Mouse (Mus musculus) MEL (cell line): ENCODE data around the gene Tbc1d14. TPM values are rescaled to one million over a fixed set of nuclear protein-coding genes. Genes with fewer than 3 reads are reported as not detected.

Source experiments
- DNase-seq: peaks from one replicate; pipeline ENCODE4 v3.0.0; 2011; ENCODE audit warnings: low read depth, low spot score
- H3K27ac ChIP-seq: 2 replicates; pipeline ENCODE4 v1.5.1; 2012; ENCODE audit warnings: low read depth, mild to moderate bottlenecking, control low read depth, low read length, moderate library complexity; ENCODE audit not compliant: control insufficient read depth
- H3K27me3 ChIP-seq, 2 experiments: fragments of 150-350 bp in 1 of 2; sonication (generic) in 1 of 2; 2 replicates each; pipeline ENCODE4 v1.6.1; 2012; ENCODE audit warnings: low read length in 2 of 2, mild to moderate bottlenecking in 2 of 2, improper control_type of control experiment in 1 of 2, moderate library complexity in 1 of 2; ENCODE audit not compliant: insufficient read depth in 2 of 2, control insufficient read depth in 1 of 2
- H3K36me3 ChIP-seq, 2 experiments: 2 replicates each; pipeline ENCODE4 v1.6.1; 2012 to 2014; ENCODE audit warnings: low read length in 2 of 2, improper control_type of control experiment in 1 of 2, inconsistent platforms in 1 of 2, mild to moderate bottlenecking in 1 of 2; ENCODE audit not compliant: insufficient read depth in 2 of 2, control insufficient read depth in 1 of 2
- H3K4me1 ChIP-seq, 2 experiments: fragments of 150-350 bp in 1 of 2; sonication (generic) in 1 of 2; 2 replicates each; pipeline ENCODE4 v1.6.1; 2012; ENCODE audit warnings: low read length in 2 of 2, improper control_type of control experiment in 1 of 2, mild to moderate bottlenecking in 1 of 2; ENCODE audit not compliant: insufficient read depth in 2 of 2, control insufficient read depth in 1 of 2
- H3K4me3 ChIP-seq, 2 experiments: fragments of 150-350 bp in 1 of 2; sonication (generic) in 1 of 2; 2 replicates each; pipeline ENCODE4 v1.5.1; 2012; ENCODE audit warnings: low read depth in 2 of 2, low read length in 2 of 2, mild to moderate bottlenecking in 2 of 2, moderate library complexity in 2 of 2, control low read depth in 1 of 2, improper control_type of control experiment in 1 of 2; ENCODE audit not compliant: control insufficient read depth in 1 of 2, insufficient read depth in 1 of 2
- H3K79me2 ChIP-seq: 2 replicates; pipeline ENCODE4 v1.6.1; 2012; ENCODE audit warnings: mild to moderate bottlenecking, low read length, moderate library complexity; ENCODE audit not compliant: control insufficient read depth, poor library complexity, insufficient read depth
- H3K9ac ChIP-seq: 2 replicates; pipeline ENCODE4 v1.6.1; 2012; ENCODE audit warnings: low read depth, mild to moderate bottlenecking, control low read depth, low read length, moderate library complexity; ENCODE audit not compliant: control insufficient read depth, poor library complexity, severe bottlenecking
- H3K9me3 ChIP-seq: fragments of 150-350 bp; sonication (generic); replicated peaks from 2 replicates; pipeline ENCODE4 v1.6.1; 2012; ENCODE audit warnings: mild to moderate bottlenecking, low read length, improper control_type of control experiment, moderate library complexity; ENCODE audit not compliant: insufficient read depth
- CHD1 ChIP-seq: IDR thresholded peaks from 2 replicates; pipeline ENCODE4 v1.6.1; 2012; ENCODE audit warnings: low read depth, mild to moderate bottlenecking, inconsistent platforms, low read length, improper control_type of control experiment
- CHD2 ChIP-seq: IDR thresholded peaks from 2 replicates; pipeline ENCODE4 v1.6.1; 2011; ENCODE audit warnings: low read length, improper control_type of control experiment
- CTCF ChIP-seq, 3 experiments: IDR thresholded peaks in 2 of 3; conservative IDR thresholded peaks in 1 of 3; 2 replicates each; pipeline ENCODE4 v1.5.1; 2011 to 2012; ENCODE audit warnings: low read length in 3 of 3, low read depth in 2 of 3, mild to moderate bottlenecking in 2 of 3, improper control_type of control experiment in 1 of 3, inconsistent platforms in 1 of 3, mixed read lengths in 1 of 3, moderate library complexity in 1 of 3; ENCODE audit not compliant: control insufficient read depth in 1 of 3, insufficient read depth in 1 of 3, poor library complexity in 1 of 3, severe bottlenecking in 1 of 3
- ELF1 ChIP-seq: IDR thresholded peaks from 2 replicates; pipeline ENCODE4 v1.6.1; 2014; ENCODE audit warnings: low read depth, mild to moderate bottlenecking, inconsistent platforms, low read length, improper control_type of control experiment, moderate library complexity
- EP300 ChIP-seq, 2 experiments: IDR thresholded peaks; 2 replicates each; pipeline ENCODE4 v1.6.1; 2011; ENCODE audit warnings: improper control_type of control experiment in 2 of 2, low read length in 2 of 2, low read depth in 1 of 2, mild to moderate bottlenecking in 1 of 2
- ETS1 ChIP-seq: IDR thresholded peaks from 2 replicates; pipeline ENCODE4 v1.6.1; 2012; ENCODE audit warnings: low read depth, mild to moderate bottlenecking, inconsistent platforms, low read length, improper control_type of control experiment, moderate library complexity
- GATA1 ChIP-seq: IDR thresholded peaks from 2 replicates; pipeline ENCODE4 v1.6.1; 2011; ENCODE audit warnings: low read depth, low read length, improper control_type of control experiment
- HCFC1 ChIP-seq: IDR thresholded peaks from 2 replicates; pipeline ENCODE4 v1.6.1; 2012; ENCODE audit warnings: low read depth, mild to moderate bottlenecking, inconsistent platforms, low read length, improper control_type of control experiment, moderate library complexity
- JUND ChIP-seq: IDR thresholded peaks from 2 replicates; pipeline ENCODE4 v1.6.1; 2011; ENCODE audit warnings: low read depth, mild to moderate bottlenecking, improper control_type of control experiment, low read length
- KAT2A ChIP-seq: conservative IDR thresholded peaks from 2 replicates; pipeline ENCODE4 v1.6.1; 2012; ENCODE audit warnings: low read depth, low read length, improper control_type of control experiment, inconsistent platforms
- MAFK ChIP-seq: IDR thresholded peaks from 2 replicates; pipeline ENCODE4 v1.6.1; 2011; ENCODE audit warnings: low read depth, mild to moderate bottlenecking, low read length, improper control_type of control experiment, borderline replicate concordance
- MAX ChIP-seq: IDR thresholded peaks from 2 replicates; pipeline ENCODE4 v1.6.1; 2011; ENCODE audit warnings: low read length, improper control_type of control experiment
- MAZ ChIP-seq: IDR thresholded peaks from 2 replicates; pipeline ENCODE4 v1.6.1; 2012; ENCODE audit warnings: low read depth, mild to moderate bottlenecking, inconsistent platforms, low read length, improper control_type of control experiment
- NRF1 ChIP-seq: IDR thresholded peaks from 2 replicates; pipeline ENCODE4 v1.6.1; 2014; ENCODE audit warnings: low read depth, mild to moderate bottlenecking, inconsistent platforms, low read length, improper control_type of control experiment, moderate library complexity; ENCODE audit not compliant: poor library complexity, insufficient read depth, severe bottlenecking
- POLR2AphosphoS2 ChIP-seq: IDR thresholded peaks from 2 replicates; pipeline ENCODE4 v1.6.1; 2011; ENCODE audit warnings: low read length, improper control_type of control experiment
- RCOR1 ChIP-seq: IDR thresholded peaks from 2 replicates; pipeline ENCODE4 v1.6.1; 2012; ENCODE audit warnings: low read depth, mild to moderate bottlenecking, inconsistent platforms, low read length, improper control_type of control experiment
- SIN3A ChIP-seq: IDR thresholded peaks from 2 replicates; pipeline ENCODE4 v1.6.1; 2012; ENCODE audit warnings: low read length, improper control_type of control experiment, inconsistent platforms
- TAL1 ChIP-seq: IDR thresholded peaks from 2 replicates; pipeline ENCODE4 v1.6.1; 2012; ENCODE audit warnings: mild to moderate bottlenecking, inconsistent platforms, low read length, moderate library complexity, mixed read lengths
- TBP ChIP-seq: IDR thresholded peaks from 2 replicates; pipeline ENCODE4 v1.8.0; 2011; ENCODE audit warnings: low read depth, low read length, improper control_type of control experiment
- TCF12 ChIP-seq: IDR thresholded peaks from 2 replicates; pipeline ENCODE4 v1.6.1; 2014; ENCODE audit warnings: low read depth, mild to moderate bottlenecking, inconsistent platforms, low read length, improper control_type of control experiment, moderate library complexity
- USF2 ChIP-seq, 2 experiments: IDR thresholded peaks; 2 replicates each; pipeline ENCODE4 v1.6.1; 2011 to 2012; ENCODE audit warnings: improper control_type of control experiment in 2 of 2, low read length in 2 of 2, borderline replicate concordance in 1 of 2, inconsistent platforms in 1 of 2, low read depth in 1 of 2, mild to moderate bottlenecking in 1 of 2; ENCODE audit not compliant: insufficient read depth in 1 of 2
- ZMIZ1 ChIP-seq: IDR thresholded peaks from 2 replicates; pipeline ENCODE4 v1.6.1; 2012; ENCODE audit warnings: low read depth, mild to moderate bottlenecking, inconsistent platforms, low read length, improper control_type of control experiment, moderate library complexity
- polyA plus RNA-seq, 2 experiments: library from polyadenylated mRNA; stranded (reverse) in 1 of 2; unstranded in 1 of 2; fragments of >175 nt in 1 of 2; fragments of >200 nt in 1 of 2; gene quantifications; 2 replicates each; pipeline versions ENCODE4 v1.2.1 to v1.2.4; 2012; ENCODE audit warnings: low replicate concordance in 2 of 2, low read depth in 1 of 2; ENCODE audit not compliant: insufficient read length in 2 of 2, insufficient read depth in 1 of 2, missing spikeins in 1 of 2
- total RNA-seq: library from RNA; depleted of rRNA; stranded (reverse); fragments of 300-350 nt; gene quantifications from 2 replicates; pipeline ENCODE4 v1.2.3, GENCODE M21; 2012

Gene Tbc1d14
- total and polyA plus RNA-seq, 3 experiments, result 7.3 to 35.6 TPM; not detected in 1

- peaks cover 23% of the 10 kb centered on the region for H3K79me2 ChIP-seq
- H3K4me1 ChIP-seq, result peaks cover under 1% of the 10 kb centered on the region in 2 experiments; a peak in 2 of 4 replicates
- H3K27ac ChIP-seq, result no peak overlapping the region
- H3K27me3 ChIP-seq, result no peaks in the 10 kb centered on the region
- H3K9ac ChIP-seq, result no peak overlapping the region
- no peak for TF ChIP-seq CHD1
- no peak for TF ChIP-seq MAX
- no peak for TF ChIP-seq ELF1
- TF ChIP-seq KAT2A, result no peak
- TF ChIP-seq MAFK, result no peak
- no peak for TF ChIP-seq MAZ
- no peak for TF ChIP-seq TAL1
- TF ChIP-seq, all 39 proteins: peak for 0
- peaks cover 7 to 27% of the 10 kb centered on the region in 2 experiments for H3K36me3 ChIP-seq
- no peak overlapping the region for H3K4me3 ChIP-seq
- H3K9me3 ChIP-seq, result no peaks in the 10 kb centered on the region
- no peak for DNase-seq
Measured at GRCm38 (mm10) chr5:36471206-36471605, 121.9 kb downstream of the Tbc1d14 start.

GRCm38 (mm10) chr5:36465889-36466288 is 127.2 kb downstream of the Tbc1d14 start:
- Histone ChIP-seq H3K4me1 (peaks cover 2 to 15% of the 10 kb centered on the region in 2 experiments; a peak in 3 of 4 replicates), H3K27me3 (no peaks in the 10 kb centered on the region), H3K36me3 (peaks cover 11 to 14% of the 10 kb centered on the region in 2 experiments)
- DNase-seq, result peak; percentile 57
- TF ChIP-seq EP300 (IDR thresholded peaks at IDR 0.05; ENCODE audit: low read depth in 1 of 2, low read length in 2 of 2), result 0 out of 4 replicates have a peak, but pooled peaks of 1 of the 2 experiments have one; percentile 9
- TF ChIP-seq CTCF (IDR thresholded peaks at IDR 0.05 in 2 of 3, conservative IDR thresholded peaks at IDR 0.05 in 1 of 3; ENCODE audit: control insufficient read depth in 1 of 3, insufficient read depth in 1 of 3, low read depth in 2 of 3, low read length in 3 of 3, poor library complexity in 1 of 3, severe bottlenecking in 1 of 3), result no peak
- TF ChIP-seq, all 39 proteins: peak for 1
- Histone ChIP-seq H3K27ac (no peak overlapping the region), H3K79me2 (peaks cover 35% of the 10 kb centered on the region), H3K9ac (peak overlapping the region; percentile 88), H3K9me3 (no peaks in the 10 kb centered on the region), H3K4me3 (peak overlapping the region; percentile 90 to 91)

- Histone ChIP-seq H3K27me3 (no peaks in the 10 kb centered on the region), H3K79me2 (peaks cover 35% of the 10 kb centered on the region), H3K9ac (peak within 1 kb of the TSS; percentile 88), H3K36me3 (peaks cover 7 to 14% of the 10 kb centered on the region in 2 experiments), H3K27ac (peak within 1 kb of the TSS; percentile 49), H3K9me3 (no peaks in the 10 kb centered on the region), H3K4me3 (peak within 1 kb of the TSS; percentile 90 to 91), H3K4me1 (peaks cover 2 to 15% of the 10 kb centered on the region in 2 experiments; a peak in 3 of 4 replicates)
- DNase-seq, result peak; percentile 100
- TF ChIP-seq KAT2A (peak; percentile 89), ELF1 (peak; percentile 93), ZMIZ1 (peak; percentile 89), HCFC1 (peak; percentile 96), NRF1 (peak; percentile 90), TCF12 (peak; percentile 63), MAX (peak; percentile 65), MAZ (peak; percentile 74), GATA1 (no peak), POLR2AphosphoS2 (peak; percentile 97), JUND (0 out of 2 replicates have a peak, but pooled peaks have one; percentile 22), ETS1 (peak; percentile 34; the same call in 1 of the 2 replicates), USF2 (IDR thresholded peaks at IDR 0.05; ENCODE audit: borderline replicate concordance in 1 of 2, insufficient read depth in 1 of 2, low read depth in 1 of 2, low read length in 2 of 2) (no peak), CHD1 (no peak), CHD2 (peak; percentile 89), RCOR1 (peak; percentile 21; the same call in 1 of the 2 replicates), TBP (peak; percentile 82), SIN3A (peak; percentile 94)
Measured at GRCm38 (mm10) chr5:36464709-36465661, 128.1 kb downstream of the Tbc1d14 start, which contains the start of gene Grpel1. Gene Grpel1, plus strand, starts transcription at chr5:36464998.
